In the genomic region with DNA sequence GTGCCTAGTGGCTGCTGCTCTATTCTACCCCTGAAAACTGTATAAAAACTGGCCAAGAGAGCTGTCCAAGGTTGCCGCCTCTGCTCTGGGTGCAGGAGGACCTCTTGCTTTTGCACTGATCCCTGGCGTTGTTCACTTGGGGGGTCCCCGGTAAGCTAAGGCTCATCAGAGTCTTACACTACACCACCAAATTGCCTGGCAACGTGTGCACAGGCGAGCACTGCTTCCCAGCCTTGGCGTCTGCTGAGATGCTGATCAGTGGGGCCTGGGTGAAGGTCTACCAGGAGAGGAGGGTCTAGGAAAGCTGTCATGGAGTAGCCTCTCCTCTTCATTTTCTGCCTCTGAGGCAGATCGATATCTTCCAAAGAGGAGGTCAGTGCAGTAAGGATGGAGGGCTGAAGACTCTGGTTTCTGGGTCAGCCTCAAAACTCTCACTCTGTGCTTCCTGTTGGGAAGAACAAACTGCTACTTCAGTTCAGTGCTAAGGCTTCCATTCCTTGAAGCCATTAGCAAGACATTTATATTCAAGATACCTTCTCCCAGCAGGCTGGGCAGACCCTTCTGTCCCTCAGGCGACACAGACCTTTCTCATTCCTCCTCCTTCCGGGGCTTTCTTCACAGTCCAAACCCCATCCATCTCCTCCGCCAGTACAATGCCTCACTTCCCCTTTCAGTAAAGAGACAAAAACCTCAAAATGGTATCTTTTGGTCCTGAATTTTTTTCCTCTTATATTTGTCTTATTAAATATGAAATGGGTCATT, we compare ENCODE assay signal across 20 mouse cellular contexts. TPM values are rescaled to one million over a fixed set of nuclear protein-coding genes. Genes with fewer than 3 reads are reported as not detected.
DNase-seq lines count a peak whose midpoint lies in the region; ATAC-seq and TF ChIP-seq lines count a peak whose summit lies in the region.
"Had no signal": no experiment of that assay in that cellular context is flagged by ENCODE, and none has a peak within 500 bp of the region (broad histone marks: within the 10 kb centered on the region; RNA-seq: fewer than 3 reads in every experiment).

No protein-coding gene starts in this region.

- no peaks in the 10 kb centered on the region for H3K27me3 ChIP-seq in hindbrain, embryonic 10.5 days (ENCODE audit: insufficient read depth, poor library complexity, severe bottlenecking)
- H3K27me3 ChIP-seq in hindbrain, embryonic 11.5 days (ENCODE audit: control insufficient read depth, insufficient read depth, low read length), result no peaks in the 10 kb centered on the region
- no peaks in the 10 kb centered on the region for H3K27me3 ChIP-seq in hindbrain, embryonic 12.5 days
- H3K27me3 ChIP-seq in midbrain, postnatal 0 days (ENCODE audit: insufficient read depth, low read length), result no peaks in the 10 kb centered on the region
- H3K27me3 ChIP-seq: kidney, embryonic 15.5 days; limb, embryonic 13.5 days; liver, embryonic 13.5 days; lung, embryonic 15.5 days had no signal

- no peak overlapping the region for H3K9ac ChIP-seq in hindbrain, embryonic 11.5 days (ENCODE audit: low read depth, low read length)
- no peak overlapping the region for H3K9ac ChIP-seq in hindbrain, embryonic 12.5 days
- no peak overlapping the region for H3K9ac ChIP-seq in midbrain, postnatal 0 days (replicated peaks; ENCODE audit: low read length, poor library complexity, severe bottlenecking)
- H3K9ac ChIP-seq: kidney, embryonic 15.5 days; limb, embryonic 13.5 days; liver, embryonic 13.5 days; lung, embryonic 15.5 days had no signal

- intact Hi-C loops in heart, postnatal 14 days (cut with DNase I), result no loop called here

- 85% methylated on average over 10 of the region's 10 CpGs for WGBS in hindbrain, embryonic 10.5 days
- 80% methylated on average over 10 of the region's 10 CpGs for WGBS in hindbrain, embryonic 11.5 days
- WGBS in hindbrain, embryonic 12.5 days, result 77% methylated on average over 10 of the region's 10 CpGs
- WGBS in midbrain, postnatal 0 days, result 74% methylated on average over 10 of the region's 10 CpGs

- H3K4me3 ChIP-seq in hindbrain, embryonic 10.5 days, result no peak overlapping the region
- no peak overlapping the region for H3K4me3 ChIP-seq in hindbrain, embryonic 11.5 days (ENCODE audit: low read depth, low read length)
- no peak overlapping the region for H3K4me3 ChIP-seq in hindbrain, embryonic 12.5 days
- no peak overlapping the region for H3K4me3 ChIP-seq in midbrain, postnatal 0 days (ENCODE audit: low read depth, low read length)
- H3K4me3 ChIP-seq: kidney, embryonic 15.5 days; limb, embryonic 13.5 days; liver, embryonic 13.5 days; lung, embryonic 15.5 days had no signal

- no peaks in the 10 kb centered on the region for H3K9me3 ChIP-seq in hindbrain, embryonic 10.5 days
- no peaks in the 10 kb centered on the region for H3K9me3 ChIP-seq in hindbrain, embryonic 11.5 days (ENCODE audit: control insufficient read depth, low read length)
- no peaks in the 10 kb centered on the region for H3K9me3 ChIP-seq in hindbrain, embryonic 12.5 days (replicated peaks)
- H3K9me3 ChIP-seq in midbrain, postnatal 0 days (ENCODE audit: low read length), result no peaks in the 10 kb centered on the region
- H3K9me3 ChIP-seq: kidney, embryonic 15.5 days; limb, embryonic 13.5 days; liver, embryonic 13.5 days; lung, embryonic 15.5 days had no signal

- ATAC-seq in hindbrain, embryonic 11.5 days (ENCODE audit: low FRiP score), result no peak
- peak; percentile 42; the same call in 1 of the 2 replicates for ATAC-seq in common myeloid progenitor, adult 5-6 weeks (replicated peaks; ENCODE audit: low read depth, poor library complexity, severe bottlenecking)
- ATAC-seq in hindbrain, embryonic 12.5 days (ENCODE audit: low FRiP score), result 0 out of 2 replicates have a peak, but pooled peaks have one; percentile 32
- peak; percentile 71 for ATAC-seq in midbrain, postnatal 0 days (ENCODE audit: low FRiP score)
- ATAC-seq: intestine, postnatal 0 days had no signal

- H3K4me1 ChIP-seq in hindbrain, embryonic 10.5 days (replicated peaks), result peaks cover 28% of the 10 kb centered on the region
- H3K4me1 ChIP-seq in hindbrain, embryonic 11.5 days (replicated peaks; ENCODE audit: control insufficient read depth, insufficient read depth, low read length), result no peaks in the 10 kb centered on the region
- H3K4me1 ChIP-seq in hindbrain, embryonic 12.5 days, result no peaks in the 10 kb centered on the region
- H3K4me1 ChIP-seq in midbrain, postnatal 0 days (ENCODE audit: insufficient read depth, low read length), result no peaks in the 10 kb centered on the region
- H3K4me1 ChIP-seq: kidney, embryonic 15.5 days; limb, embryonic 13.5 days; liver, embryonic 13.5 days; lung, embryonic 15.5 days had no signal

- peak overlapping the region; percentile 45; the same call in 1 of the 2 replicates for H3K27ac ChIP-seq in hindbrain, embryonic 10.5 days
- H3K27ac ChIP-seq in hindbrain, embryonic 11.5 days (ENCODE audit: low read depth, low read length), result no peak overlapping the region
- no peak overlapping the region for H3K27ac ChIP-seq in hindbrain, embryonic 12.5 days
- H3K27ac ChIP-seq in midbrain, postnatal 0 days (ENCODE audit: low read depth, low read length), result peak overlapping the region; percentile 43; the same call in 1 of the 2 replicates
- H3K27ac ChIP-seq: kidney, embryonic 15.5 days; limb, embryonic 13.5 days; liver, embryonic 13.5 days; lung, embryonic 15.5 days; macrophage had no signal

- no peak for TF ChIP-seq CTCF in midbrain, postnatal 0 days (IDR thresholded peaks at IDR 0.05)

- no peak for DNase-seq in hindbrain, embryonic 10.5 days (ENCODE audit: low spot score)
- no peak for DNase-seq in hindbrain, embryonic 11.5 days (ENCODE audit: low spot score)
- peak; percentile 60 for DNase-seq in midbrain, postnatal 0 days (ENCODE audit: low spot score)
- DNase-seq in heart, postnatal 14 days, result no peak
- no peak for DNase-seq in heart, adult 9 months (ENCODE audit: low spot score in 2 of 2)
- DNase-seq in adrenal gland, postnatal 36 days, result no peak
- DNase-seq: adrenal gland, postnatal 25 days; B cell, adult 2 months; cerebellum, adult 18-20 months; heart, adult 11 months; kidney, postnatal 4 days; liver, embryonic 13.5 days; right cerebral cortex, postnatal 4 days had no signal

- no peak overlapping the region for H3K4me2 ChIP-seq in hindbrain, embryonic 11.5 days (replicated peaks; ENCODE audit: low read depth, low read length)
- no peak overlapping the region for H3K4me2 ChIP-seq in hindbrain, embryonic 12.5 days (replicated peaks)
- H3K4me2 ChIP-seq in midbrain, postnatal 0 days (ENCODE audit: low read depth, low read length, poor library complexity, severe bottlenecking), result no peak overlapping the region
- H3K4me2 ChIP-seq: kidney, embryonic 15.5 days; limb, embryonic 13.5 days; liver, embryonic 13.5 days; lung, embryonic 15.5 days had no signal

- H3K36me3 ChIP-seq in hindbrain, embryonic 10.5 days, result peaks cover 15% of the 10 kb centered on the region
- H3K36me3 ChIP-seq in hindbrain, embryonic 11.5 days (ENCODE audit: control insufficient read depth, insufficient read depth, low read length), result no peaks in the 10 kb centered on the region
- H3K36me3 ChIP-seq in hindbrain, embryonic 12.5 days, result 0 out of 2 replicates have a peak, but pooled peaks cover 5% of the 10 kb centered on the region
- H3K36me3 ChIP-seq in midbrain, postnatal 0 days (ENCODE audit: insufficient read depth, low read length), result peaks cover 10% of the 10 kb centered on the region; the same call in 1 of the 2 replicates
- H3K36me3 ChIP-seq: kidney, embryonic 15.5 days; limb, embryonic 13.5 days; liver, embryonic 13.5 days; lung, embryonic 15.5 days had no signal

RNA-seq across cellular contexts. Expression of a gene that starts 54.1 kb away (rescaled TPM):
- polyA plus RNA-seq in hindbrain, embryonic 10.5 days (2016; fragmentation: Nextera tagmentation; extraction: Ambion mirVana), result 16.7 and 21.6 TPM in 2 replicates
- polyA plus RNA-seq in hindbrain, embryonic 11.5 days (2014; fragmentation: Nextera tagmentation; extraction: Ambion mirVana), result 14.3 and 18.4 TPM in 2 replicates
- total RNA-seq in common myeloid progenitor, adult 5-6 weeks (2017), result 0.18 and 0.39 TPM in 2 replicates
- polyA plus RNA-seq in hindbrain, embryonic 12.5 days (2016; fragmentation: Nextera tagmentation; extraction: Ambion mirVana), result 25.6 and 27.8 TPM in 2 replicates
- 219 and 234 TPM in 2 replicates for total RNA-seq in midbrain, postnatal 0 days (2014; rRNA removed)
- polyA plus RNA-seq in midbrain, postnatal 0 days (2015; fragmentation: Nextera tagmentation; extraction: Ambion mirVana), result 116 and 120 TPM in 2 replicates
- under 1 TPM; 0.38 to 0.39 TPM for total RNA-seq in heart, postnatal 14 days (2021)
- 1 to 10 TPM; 1.3 to 1.5 TPM for total RNA-seq in adrenal gland, postnatal 36 days (2021)

Comparison
In these comparisons a context has a peak if more than half of its experiments do, and no peak if none do; other contexts are left out.
1. H3K27ac ChIP-seq: peak in hindbrain, embryonic 10.5 days (single experiment) and midbrain, postnatal 0 days (single experiment); none in hindbrain, embryonic 11.5 days (single experiment) and hindbrain, embryonic 12.5 days (single experiment).
2. RNA of a gene that starts 54.1 kb away (total RNA-seq): 219 to 234 TPM in midbrain, postnatal 0 days; 1.3 to 1.5 TPM in adrenal gland, postnatal 36 days, 0.38 to 0.39 TPM in heart, postnatal 14 days and 0.18 to 0.39 TPM in common myeloid progenitor, adult 5-6 weeks; every median in the first group is over 10 times any median in the second.